Mouse (Mus musculus) megakaryocyte, embryonic 14.5 days (primary cell): Measurements from ENCODE around the gene Twistnb.

Experiments
- FLI1 ChIP-seq: IDR thresholded peaks from 2 replicates; pipeline ENCODE4 v1.6.1; 2012; ENCODE audit warnings: low read length, inconsistent platforms, mixed read lengths
- GATA1 ChIP-seq: IDR thresholded peaks from 3 replicates; pipeline ENCODE4 v1.6.1; 2012; ENCODE audit warnings: mixed read lengths, low read length, inconsistent platforms, borderline replicate concordance

DNA sequence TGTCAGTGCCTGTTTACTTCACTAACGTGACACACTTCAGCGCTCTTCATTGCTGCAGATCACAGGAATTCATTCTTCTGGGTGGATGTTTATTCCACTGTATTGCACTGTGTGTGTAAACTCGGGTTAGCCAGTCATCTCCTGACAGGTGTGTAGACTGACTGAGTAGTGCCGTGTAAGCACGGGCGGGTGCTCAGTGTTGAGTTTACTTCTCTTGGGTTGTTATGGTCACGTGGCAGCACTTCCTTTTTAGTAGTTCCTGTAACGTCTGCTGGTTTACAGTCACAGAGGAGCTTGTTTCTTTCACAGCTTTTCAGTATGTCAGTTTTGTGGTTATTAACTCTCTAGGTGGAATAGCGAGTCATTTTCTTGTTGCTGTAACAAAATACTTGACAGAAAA lies 4.4 kb downstream of the Twistnb start:
- TF ChIP-seq GATA1 (no peak), FLI1 (no peak)
